Mouse (Mus musculus) mouse embryonic stem cell (cell line): ENCODE measurements around the gene Ripor2.

Source experiments
- in situ Hi-C, 2 experiments: fragments of 300-500 bp; cut with MboI; formaldehyde crosslinking; loops; 1 replicate in 1 of 2; 3 replicates in 1 of 2; pipeline ENCODE4 v1.14.3; 2019 to 2020; ENCODE audit warnings: low sequenced_read_pairs in 2 of 2, low pct_unique_long_range_greater_than_20kb in 1 of 2, mixed read lengths in 1 of 2; ENCODE audit not compliant: unreplicated experiment in 1 of 2

Ripor2 gene

DNA sequence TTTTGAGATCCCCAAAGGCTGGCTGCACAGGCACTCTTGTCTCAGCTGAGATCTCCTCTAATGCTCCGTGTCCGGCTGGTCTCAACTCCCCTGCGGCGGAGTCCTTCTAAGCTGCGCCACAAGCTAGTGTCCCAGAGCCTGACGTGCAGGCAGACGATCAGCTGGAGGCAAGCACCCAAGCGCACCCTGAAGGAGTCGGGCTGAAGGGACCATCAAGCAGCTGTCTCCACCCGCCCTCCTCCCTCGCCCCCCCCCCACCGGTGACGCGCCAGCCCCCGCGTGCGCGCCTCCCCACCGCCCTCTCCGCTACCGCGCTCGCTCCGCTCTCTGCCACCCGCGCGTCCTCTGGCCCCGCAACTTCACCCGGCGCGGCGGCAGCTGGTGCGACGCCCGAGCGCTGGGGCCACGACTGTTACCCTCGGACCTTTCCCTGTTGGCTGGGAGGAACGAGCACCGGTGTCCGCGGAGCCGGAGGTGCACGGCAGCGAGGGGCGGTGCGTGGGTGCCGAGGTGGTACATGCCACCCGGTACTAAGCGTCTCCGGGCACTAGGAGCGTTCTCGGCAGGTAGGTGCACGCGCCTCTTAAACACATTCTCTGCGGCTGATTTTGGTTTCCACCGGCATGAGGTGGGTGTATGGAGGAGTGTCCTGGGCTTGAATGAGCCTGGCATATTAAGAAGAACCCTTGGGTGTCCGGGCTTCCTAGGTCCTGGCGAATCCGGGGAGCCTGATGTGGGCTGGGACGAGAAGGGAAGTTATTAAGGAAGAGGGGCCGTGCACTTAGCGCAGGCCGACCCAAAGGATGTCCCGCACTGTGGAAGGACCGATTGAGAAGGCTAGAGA lies 56.6 kb downstream of the Ripor2 start:
- in situ Hi-C loops: no loop called here

DNA sequence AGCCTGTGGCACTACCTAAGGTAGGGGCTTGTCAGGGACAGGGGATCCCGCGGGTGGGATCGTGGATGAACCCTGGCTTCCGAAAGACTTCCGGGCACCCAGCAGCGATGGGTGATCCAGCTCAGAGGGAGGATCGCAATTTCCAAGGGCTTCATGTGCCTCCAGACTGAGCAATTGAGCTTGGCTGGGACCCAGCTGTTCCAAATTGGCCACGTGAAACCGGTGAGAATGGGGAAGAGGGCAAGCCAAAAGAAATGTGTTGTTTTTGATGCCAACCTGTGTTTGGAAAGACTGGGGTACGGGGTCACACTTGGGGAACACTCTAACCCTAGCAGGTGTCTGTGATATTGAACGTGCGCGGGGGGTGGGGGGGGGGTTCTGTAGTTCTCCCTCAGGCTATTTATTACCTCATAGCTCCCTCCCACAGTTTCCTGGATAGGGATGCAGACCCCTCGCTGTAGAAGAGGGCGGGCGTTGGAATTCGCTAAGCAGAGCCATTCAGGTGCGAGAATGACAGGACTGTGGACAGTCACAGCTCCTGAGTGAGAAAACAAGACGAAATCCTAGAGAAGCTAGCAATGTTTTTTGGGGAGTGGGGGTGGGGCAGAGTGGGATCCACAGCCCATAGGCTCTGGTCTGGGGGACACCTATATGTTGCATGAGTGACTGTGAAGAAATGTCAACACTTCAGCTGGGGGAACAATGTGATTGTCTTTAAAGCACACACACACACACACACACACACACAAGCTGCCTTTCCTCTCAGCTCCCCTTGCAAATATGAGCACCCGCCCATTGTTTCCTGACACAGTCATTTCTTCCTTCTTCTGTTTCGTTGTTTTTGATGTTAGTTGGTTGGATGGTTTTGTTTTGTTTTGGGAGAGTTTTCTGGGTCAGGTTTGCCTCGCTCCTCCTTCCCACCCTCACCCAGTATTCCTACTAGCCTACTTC lies 57.5 kb downstream of the Ripor2 start:
- in situ Hi-C loops: no loop called here

DNA sequence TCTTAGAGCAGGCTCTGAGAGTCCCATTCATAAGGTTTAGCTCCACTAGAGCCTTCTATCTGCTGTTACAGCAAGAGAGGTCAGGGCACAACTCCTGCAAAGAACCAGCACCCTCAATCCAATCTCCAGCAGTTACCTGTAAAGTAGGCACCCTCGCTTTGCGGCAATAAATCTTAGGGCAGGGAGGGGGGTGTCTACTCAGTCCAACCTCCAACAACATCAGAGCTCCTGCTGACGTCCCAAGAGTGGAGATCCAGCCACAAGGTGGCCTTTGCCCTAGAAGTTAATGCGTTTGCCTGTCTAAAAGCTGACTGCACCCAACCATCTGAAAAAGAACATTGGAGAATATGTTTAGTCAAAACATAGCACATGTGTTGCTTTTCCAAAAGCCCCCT lies 58.2 kb downstream of the Ripor2 start:
- in situ Hi-C loops: no loop called here

DNA sequence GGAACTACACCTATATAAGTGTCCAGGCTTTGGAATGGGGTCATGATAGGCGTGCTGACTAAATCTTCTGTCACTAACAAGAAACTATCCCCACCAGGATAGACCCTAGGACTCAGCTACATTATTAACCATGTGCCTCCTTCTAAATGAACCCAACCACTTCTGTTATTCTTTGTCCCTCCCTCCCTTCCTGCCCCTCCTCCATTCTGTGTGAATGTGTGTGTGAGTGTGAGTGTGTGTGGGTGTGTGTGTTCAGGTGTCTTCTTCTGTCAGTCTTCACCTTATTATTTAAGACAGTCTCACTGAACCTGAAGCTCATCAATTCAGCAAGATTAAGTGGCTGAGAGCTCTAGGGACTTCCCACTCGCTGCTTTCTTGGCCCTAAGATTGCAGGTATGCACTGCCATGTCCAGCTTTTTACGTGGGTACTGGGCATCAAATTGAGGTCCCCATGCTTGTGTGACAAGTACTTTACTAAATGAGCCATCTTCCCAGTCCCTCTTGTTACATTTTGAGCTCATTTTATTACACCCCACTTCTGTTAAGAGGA lies 58.9 kb downstream of the Ripor2 start:
- in situ Hi-C loops: no loop called here

DNA sequence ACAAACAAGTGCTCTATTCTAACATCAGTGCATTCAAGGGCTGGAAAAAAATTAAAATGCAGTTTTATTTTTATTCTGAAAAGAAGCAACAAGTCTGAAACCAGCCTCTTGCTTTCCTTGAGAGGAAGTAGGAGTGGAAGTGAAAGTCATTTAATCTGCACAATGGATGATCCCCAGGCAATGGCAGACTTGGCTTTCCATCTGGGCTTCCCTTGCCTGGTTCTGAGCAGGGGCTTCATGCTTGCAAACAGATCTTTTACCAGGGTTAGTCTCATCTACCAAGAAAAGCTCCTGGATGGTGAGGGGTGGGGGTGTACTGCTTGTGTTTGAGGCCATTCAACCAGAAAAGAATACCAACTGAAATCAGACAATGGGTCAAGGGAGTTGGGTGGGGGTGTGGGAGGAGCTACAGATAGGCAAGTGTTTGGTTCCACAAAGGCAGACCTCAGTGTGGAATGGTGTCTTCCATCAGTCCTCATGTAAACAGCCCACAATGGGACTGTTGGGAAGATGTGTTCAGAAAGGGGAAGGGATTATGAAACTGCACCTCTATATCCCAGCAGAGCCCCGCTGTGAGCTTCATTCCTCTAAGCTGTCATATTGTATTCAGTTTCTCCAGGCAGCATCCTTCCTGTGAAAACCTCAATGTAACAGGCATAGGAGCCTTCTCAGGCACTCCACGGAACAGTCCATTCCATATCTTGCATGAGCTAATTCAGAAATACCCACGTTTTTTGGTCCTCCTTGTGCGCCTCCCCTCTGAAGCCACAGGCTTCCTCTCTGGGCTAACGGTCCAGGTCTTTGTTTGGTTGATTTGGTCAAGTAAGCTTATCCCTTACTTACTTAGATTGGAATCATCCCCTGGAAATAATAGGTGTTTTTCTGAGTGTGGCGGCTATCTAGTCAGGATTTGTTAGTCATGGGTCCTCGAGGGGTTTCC lies 59.8 kb downstream of the Ripor2 start:
- in situ Hi-C loops: no loop called here

DNA sequence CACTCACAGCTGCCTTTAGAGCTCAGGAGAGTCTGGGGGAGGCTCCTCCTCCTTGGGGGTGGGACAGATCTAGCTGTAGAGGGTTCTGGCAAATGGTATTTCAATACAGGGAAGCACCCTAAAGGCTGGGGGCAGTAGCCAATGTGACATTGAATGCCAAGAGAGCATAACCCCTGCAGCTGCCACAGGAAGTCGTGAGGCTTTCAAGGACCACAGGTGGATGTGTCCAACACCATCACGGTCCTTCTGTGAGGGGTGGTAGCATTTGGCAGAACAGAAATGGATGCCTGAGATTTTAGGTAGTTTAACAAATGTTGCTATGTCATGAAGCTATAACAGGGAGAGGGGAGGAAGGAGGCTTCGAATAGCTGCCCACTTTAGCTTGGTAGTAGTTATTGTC lies 63.2 kb downstream of the Ripor2 start:
- in situ Hi-C loops: no loop called here

DNA sequence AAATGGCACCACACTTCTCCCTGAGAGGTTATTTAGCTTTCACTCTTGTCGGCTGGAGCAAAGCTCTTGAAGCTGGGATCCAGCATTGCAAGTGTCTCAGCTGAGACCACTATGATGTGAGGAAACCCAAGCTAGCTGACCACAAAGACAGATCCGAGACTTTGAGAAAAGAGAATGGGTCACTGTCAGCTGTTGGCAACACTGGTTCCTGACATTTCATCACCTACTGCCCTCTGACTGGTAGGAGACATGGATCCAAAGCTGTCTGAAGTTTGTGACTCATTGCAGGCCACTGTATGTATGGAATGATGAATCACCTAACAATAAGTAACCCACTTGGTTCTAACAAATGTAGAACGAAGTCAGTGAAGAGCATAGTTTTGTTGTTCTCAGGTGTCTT lies 64.3 kb downstream of the Ripor2 start:
- in situ Hi-C loops: no loop called here

DNA sequence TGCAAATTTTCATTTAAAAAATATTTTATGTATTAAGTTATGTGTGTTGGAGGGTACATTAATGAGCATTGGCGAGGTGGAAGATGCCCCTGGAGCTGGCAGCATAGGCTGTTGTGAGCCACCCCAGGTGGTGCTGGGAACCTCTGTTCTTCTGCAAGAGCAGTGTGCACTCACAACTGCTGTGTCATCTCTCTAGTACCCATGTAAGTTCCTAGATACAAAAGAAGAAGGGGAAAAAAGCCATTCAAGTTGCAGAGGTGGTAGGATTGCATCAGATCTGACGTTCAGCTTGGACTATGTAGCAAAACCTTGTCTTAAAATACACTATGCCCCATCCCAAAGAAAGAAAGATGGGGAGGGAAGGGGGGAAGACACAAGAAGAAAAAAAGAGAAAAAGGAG lies 65.5 kb downstream of the Ripor2 start:
- in situ Hi-C loops: no loop called here

DNA sequence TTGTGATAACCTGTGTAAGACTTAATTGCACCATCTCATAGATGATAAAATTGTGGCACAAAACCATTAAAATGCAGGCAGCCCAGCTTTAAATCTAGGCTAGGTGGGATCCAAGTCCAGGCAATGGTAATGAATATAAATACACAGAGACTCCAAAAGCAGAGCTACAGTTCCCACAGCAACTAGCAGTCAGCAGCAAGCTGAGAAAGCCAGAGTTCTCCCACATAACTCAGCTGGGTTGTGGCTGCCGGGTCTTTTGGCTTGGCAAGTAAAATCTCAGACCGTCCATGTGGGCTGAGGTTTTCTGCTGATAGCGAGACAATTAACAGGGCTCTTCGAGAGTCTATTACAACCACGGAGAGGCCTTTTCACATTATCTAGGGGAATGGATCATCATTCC lies 66.0 kb downstream of the Ripor2 start:
- in situ Hi-C loops: no loop called here

DNA sequence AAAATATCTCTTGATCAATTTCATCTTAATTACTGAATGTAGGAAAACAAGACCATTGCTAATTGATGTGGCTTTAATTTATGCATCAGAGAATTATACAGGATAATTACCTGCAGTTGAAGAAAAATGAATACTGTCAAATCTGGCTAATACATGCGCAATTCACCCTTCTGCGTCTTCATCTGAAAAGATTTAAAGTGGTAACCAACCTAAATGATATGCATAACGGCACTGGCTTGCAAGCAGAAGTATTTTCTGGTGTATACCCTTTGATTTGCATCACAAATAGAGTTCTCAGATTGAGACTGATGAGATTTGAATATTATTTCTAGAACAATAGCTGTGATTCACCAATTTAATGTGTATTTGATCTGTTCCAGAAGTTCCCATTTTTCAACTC lies 66.7 kb downstream of the Ripor2 start:
- in situ Hi-C loops: no loop called here

DNA sequence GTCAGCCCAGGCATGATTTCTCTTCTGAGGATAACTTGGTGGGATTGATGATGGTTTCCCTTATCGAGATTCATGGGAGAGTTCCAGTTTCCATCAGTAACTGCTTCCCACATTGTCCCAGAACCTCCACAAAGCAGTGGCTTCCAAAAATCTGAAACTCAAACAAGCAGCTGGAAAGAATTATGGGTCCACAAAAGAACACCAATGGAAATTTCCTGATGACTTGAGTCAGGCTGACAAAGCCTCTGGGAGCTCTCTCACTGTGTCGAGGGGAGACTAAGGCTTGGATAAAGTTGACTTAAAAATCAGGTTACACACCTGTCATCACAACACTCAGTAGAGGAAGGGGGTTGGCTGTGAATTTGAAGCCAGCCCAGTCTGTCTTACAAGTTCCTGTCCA lies 67.1 kb downstream of the Ripor2 start:
- in situ Hi-C loops: no loop called here

DNA sequence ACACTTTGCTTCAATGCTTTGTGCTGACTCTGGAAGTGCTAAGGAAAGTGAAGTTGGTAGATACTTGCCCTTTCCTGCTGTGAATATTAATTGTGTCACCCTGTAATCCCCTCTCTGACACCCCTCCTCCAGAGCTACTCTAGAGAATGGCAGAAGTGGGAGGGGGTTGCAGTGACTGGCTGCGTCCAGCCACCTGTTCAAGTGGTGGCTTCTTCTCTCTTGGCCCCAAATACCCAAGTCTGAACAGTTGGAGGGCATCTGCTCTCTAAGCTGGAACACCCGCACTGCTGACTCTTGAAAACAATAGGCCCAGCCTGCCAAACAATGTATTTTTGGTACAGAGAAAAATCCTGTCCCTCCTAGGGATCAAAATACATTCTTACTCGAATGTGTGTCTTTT lies 69.0 kb downstream of the Ripor2 start:
- in situ Hi-C loops: no loop called here

DNA sequence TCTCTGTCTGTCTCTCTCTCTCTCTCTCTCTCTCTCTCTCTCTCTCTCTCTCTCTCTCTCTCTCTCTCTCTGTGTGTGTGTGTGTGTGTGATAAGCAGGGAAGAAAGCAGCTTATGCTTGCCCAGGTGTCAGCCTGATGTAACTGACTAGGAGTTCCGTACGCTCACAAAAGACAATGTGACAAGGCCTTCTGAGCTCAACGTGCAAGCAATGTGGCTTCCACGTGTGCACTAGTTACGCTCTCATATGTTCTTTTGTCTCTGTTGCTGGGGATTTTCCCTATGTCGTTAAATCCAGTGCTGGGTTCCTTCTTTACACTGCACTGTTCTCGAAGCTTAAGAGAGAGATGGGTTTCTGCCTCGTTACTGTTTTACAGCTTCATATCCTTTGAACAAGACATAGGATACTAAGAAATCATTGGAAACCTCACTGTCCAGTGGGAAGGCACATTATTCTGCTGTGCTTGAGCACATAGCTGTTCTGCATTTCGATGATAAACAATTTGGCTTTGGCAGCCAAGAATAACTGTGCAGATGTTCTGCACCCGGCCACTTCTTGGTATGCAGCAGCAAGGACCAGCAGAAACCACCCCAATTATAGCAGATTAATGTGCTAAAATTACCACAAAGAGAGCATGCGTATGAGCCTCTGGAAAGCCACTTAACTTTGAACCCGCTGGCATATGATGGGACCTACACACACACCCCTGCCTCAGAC lies 73.1 kb downstream of the Ripor2 start:
- in situ Hi-C loops: no loop called here

DNA sequence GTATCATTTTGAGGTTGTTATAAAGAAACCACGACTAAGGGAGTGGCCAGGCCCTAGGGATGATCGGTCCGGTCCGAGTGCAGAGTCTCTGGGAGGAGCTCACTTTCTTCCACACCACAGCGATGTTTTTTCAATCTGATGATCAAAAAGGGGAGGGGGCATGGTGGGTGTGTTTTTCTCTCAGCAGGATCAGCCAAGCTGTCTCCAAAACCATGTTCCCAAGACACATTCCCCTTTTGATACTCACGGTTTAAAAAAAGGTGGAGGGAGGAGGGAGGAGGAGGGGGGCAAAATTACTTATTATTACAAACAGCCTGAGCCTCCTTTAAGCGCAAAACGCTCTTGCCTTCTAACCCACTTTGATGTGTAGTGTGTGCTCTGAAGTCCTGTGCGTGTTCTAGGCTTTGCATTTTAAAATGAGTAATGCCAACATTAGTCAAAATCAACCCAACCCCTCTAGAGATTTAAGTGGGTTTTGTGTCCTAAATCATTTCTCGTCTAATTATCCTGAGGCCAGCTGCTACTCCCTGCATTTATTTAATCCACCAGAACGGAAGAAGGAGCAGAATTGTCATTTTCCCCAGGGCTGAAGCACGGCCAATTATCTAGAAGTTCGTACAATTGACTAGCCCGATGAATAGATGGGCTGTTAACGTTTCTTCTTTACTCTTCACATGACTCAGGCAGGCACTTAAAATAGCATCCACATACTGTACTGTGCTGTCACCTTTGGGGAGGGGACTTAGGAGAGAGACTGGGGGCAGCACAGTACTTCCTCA lies 74.9 kb downstream of the Ripor2 start:
- in situ Hi-C loops: no loop called here

DNA sequence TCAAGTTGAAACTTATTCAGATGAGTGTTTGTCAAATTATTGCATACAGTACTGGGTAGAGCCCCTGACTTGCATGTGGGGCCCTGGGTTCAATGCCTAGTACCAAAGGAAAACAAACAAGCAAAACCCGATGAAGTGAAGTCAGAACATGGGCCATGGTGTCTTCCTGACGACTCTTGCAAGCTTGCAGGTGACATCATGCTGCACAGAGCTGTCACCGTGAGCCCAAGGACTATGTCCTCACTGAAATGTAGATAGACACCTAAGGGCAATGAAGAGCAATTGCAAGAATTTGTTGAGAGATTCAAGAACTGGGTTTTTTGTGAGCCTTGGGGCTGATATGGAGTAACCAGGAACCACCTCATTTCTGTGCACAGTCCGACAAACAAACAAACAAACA lies 84.8 kb downstream of the Ripor2 start:
- in situ Hi-C loops: no loop called here

DNA sequence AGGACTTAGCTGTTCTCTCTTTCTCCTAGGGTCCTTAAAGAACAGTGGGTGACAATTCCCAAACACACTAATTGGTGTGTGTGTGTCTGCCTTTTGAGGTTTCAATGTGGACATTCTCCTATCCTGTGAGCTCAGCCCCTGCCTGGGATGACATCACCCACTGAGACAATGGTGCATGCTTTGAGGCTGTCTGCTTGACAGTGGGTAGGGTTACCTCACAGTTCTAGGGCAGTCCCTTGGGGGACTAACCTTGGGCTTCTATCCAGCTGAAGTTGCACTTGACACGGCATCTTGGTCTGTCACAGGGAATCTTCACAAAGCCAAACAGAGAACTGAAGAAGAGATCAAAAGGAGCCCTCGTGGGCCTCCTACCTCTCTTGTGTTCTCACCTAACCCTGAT lies 86.6 kb downstream of the Ripor2 start:
- in situ Hi-C loops: no loop called here

DNA sequence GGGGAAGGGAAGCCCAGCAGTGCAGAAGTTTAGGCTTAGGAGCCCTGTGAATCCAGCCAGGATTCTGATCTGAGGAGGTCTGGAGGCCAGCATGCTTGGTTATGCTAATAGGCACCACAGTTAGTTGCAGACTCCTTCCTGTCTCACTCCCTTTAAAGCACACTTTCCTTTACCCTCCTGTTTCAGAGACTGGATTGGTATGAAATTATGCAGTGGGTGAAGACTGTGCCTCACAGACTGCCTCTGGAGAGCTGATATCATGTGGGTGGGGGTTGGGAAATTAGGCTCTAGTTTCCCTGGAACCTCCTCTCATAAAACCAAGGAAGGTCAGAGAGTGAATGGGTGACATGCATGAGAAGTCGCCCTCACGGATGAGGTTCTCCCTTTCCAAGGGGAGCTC lies 88.7 kb downstream of the Ripor2 start:
- in situ Hi-C loops: no loop called here
